Mouse (Mus musculus) lung, adult 2 months (tissue): ENCODE data around the gene Map7d1.

Experiments used
- CTCF ChIP-seq: fragments of 200-500 bp; IDR thresholded peaks from 2 replicates; pipeline ENCODE4 v1.5.1; 2011; ENCODE audit warnings: mild to moderate bottlenecking, low read length, control low read depth; ENCODE audit not compliant: insufficient read depth
- POLR2A ChIP-seq: fragments of 200-500 bp; IDR thresholded peaks from 2 replicates; pipeline ENCODE4 v1.6.1; 2011; ENCODE audit warnings: low read depth, mild to moderate bottlenecking, control low read depth, low read length, borderline replicate concordance; ENCODE audit errors: extremely low read depth

DNA sequence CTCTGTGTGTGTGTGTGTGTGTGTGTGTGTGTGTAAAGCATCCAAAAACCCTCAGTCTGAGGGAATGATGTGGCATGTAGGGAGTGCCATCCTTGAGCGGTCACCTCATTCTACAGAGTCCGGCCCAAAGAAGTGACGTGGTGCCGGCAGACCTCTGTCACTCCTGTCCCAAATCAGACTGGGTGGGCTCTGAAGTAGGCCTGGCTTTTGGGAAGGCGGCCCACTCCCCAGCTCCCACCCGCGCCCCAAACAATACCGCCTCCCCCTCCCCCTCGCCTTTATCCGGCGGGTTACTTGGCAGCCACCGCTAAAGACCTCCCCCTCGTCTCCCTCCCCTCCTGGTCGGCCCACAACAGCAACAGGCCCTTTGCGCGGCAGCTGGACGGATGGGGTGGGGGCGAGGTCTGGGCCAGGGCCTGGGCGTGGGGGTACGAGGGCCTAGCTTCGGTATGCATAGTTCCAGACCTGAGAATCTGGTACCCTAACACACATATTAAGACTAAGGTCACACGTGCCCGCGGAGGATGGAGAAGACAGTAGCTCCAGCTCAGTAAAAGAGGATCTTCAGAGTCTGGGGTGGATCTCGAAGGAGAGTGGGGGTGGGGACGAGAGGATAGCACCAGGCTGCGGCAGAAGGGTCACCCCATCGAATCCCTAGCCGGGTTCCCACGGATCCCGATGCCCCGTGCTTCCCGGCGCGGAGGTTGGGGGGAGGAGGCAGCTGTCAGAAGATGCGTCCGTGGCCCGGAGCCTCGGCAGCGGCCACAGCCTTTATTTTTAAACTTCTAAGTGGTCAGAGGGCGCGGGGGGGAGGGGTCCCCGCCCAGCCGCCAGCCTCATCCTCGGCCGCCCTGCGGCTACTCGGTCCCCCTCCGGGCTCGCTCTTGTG, 786 bp downstream of the Map7d1 start:
- TF ChIP-seq CTCF (no peak), POLR2A (no peak)
